Mouse (Mus musculus) midbrain, embryonic 13.5 days (tissue): ENCODE results near the gene Dnah6. TPM values are rescaled to one million over a fixed set of nuclear protein-coding genes. Genes with fewer than 3 reads are reported as not detected.
A peak's percentile ranks its signal among the peaks of the same experiment; 100 is the strongest.

ENCODE experiments used
- ATAC-seq: fragments of 200-750 bp; cut with Nextera tagmentation; 2 replicates; pipeline ENCODE4 v1.8.0; 2017; ENCODE audit warnings: mild to moderate bottlenecking, moderate TSS enrichment, moderate library complexity
- H3K27ac ChIP-seq: fragments of 300-500 bp; sonication (generic); 2 replicates; pipeline ENCODE4 v1.5.1; 2015; ENCODE audit warnings: inconsistent platforms, mild to moderate bottlenecking, moderate library complexity
- H3K27me3 ChIP-seq: fragments of 300-500 bp; sonication (generic); 2 replicates; pipeline ENCODE4 v1.6.1; 2015; ENCODE audit warnings: mild to moderate bottlenecking, inconsistent platforms
- H3K36me3 ChIP-seq: fragments of 300-500 bp; sonication (generic); 2 replicates; pipeline ENCODE4 v1.6.1; 2015; ENCODE audit warnings: mild to moderate bottlenecking, inconsistent platforms
- H3K4me1 ChIP-seq: fragments of 300-500 bp; sonication (generic); replicated peaks from 2 replicates; pipeline ENCODE4 v1.6.1; 2015; ENCODE audit warnings: inconsistent platforms
- H3K4me2 ChIP-seq: fragments of 300-500 bp; sonication (generic); replicated peaks from 2 replicates; pipeline ENCODE4 v1.6.1; 2015; ENCODE audit warnings: moderate library complexity, mild to moderate bottlenecking, inconsistent platforms
- H3K4me3 ChIP-seq: fragments of 300-500 bp; sonication (generic); replicated peaks from 2 replicates; pipeline ENCODE4 v1.5.1; 2015; ENCODE audit warnings: mild to moderate bottlenecking, inconsistent platforms
- H3K9ac ChIP-seq: fragments of 300-500 bp; sonication (generic); replicated peaks from 2 replicates; pipeline ENCODE4 v1.6.1; 2015; ENCODE audit warnings: mild to moderate bottlenecking, inconsistent platforms
- H3K9me3 ChIP-seq: fragments of 300-500 bp; sonication (generic); 2 replicates; pipeline ENCODE4 v1.6.1; 2016; ENCODE audit warnings: mild to moderate bottlenecking, inconsistent platforms
- WGBS: fragments of 180-500 bp; shearing (Covaris S2); methylation state at CpG from one replicate; pipeline ENCODE4 v1.1.7; 2015; 5-methylcytosine and 5-hydroxymethylcytosine counted together
- polyA plus RNA-seq: library from polyadenylated mRNA; unstranded; fragments of >200 nt; fragmentation: Nextera tagmentation; extraction: Ambion mirVana; gene quantifications from 2 replicates; pipeline ENCODE4 v1.2.1, GENCODE M21; 2015

The Dnah6 gene
- polyA plus RNA-seq, 1 experiment from 2014 or later, result 0.17 TPM

DNA sequence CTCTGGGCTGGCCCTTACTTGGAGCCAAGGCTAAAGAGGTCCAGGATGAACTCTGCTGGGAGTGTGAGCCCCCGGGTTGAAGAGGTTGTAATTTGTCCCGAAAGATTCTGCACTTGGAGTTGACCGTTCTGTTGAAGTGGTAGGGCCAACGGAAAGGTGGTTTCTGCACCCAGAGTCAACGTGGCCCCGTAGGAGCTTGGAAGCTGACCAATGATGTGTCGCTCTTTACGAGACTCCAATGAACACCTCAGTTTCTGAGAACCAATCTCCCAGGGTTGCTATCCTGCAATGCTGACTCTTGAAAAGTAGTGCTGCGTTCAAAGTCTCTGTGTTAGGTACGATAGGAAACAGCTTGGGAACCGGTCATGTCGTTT is 27.6 kb upstream of the Dnah6 start:
- Histone ChIP-seq H3K9me3 (no peaks in the 10 kb centered on the region), H3K9ac (peak overlapping the region; percentile 83), H3K4me3 (peak overlapping the region; percentile 71), H3K27me3 (no peaks in the 10 kb centered on the region), H3K4me2 (peak overlapping the region; percentile 81), H3K27ac (no peak overlapping the region), H3K4me1 (peaks cover 14% of the 10 kb centered on the region), H3K36me3 (no peaks in the 10 kb centered on the region)
- ATAC-seq, result peak; percentile 0; the same call in 1 of the 2 replicates
- WGBS, result 11% methylated on average over 12 of the region's 12 CpGs

DNA sequence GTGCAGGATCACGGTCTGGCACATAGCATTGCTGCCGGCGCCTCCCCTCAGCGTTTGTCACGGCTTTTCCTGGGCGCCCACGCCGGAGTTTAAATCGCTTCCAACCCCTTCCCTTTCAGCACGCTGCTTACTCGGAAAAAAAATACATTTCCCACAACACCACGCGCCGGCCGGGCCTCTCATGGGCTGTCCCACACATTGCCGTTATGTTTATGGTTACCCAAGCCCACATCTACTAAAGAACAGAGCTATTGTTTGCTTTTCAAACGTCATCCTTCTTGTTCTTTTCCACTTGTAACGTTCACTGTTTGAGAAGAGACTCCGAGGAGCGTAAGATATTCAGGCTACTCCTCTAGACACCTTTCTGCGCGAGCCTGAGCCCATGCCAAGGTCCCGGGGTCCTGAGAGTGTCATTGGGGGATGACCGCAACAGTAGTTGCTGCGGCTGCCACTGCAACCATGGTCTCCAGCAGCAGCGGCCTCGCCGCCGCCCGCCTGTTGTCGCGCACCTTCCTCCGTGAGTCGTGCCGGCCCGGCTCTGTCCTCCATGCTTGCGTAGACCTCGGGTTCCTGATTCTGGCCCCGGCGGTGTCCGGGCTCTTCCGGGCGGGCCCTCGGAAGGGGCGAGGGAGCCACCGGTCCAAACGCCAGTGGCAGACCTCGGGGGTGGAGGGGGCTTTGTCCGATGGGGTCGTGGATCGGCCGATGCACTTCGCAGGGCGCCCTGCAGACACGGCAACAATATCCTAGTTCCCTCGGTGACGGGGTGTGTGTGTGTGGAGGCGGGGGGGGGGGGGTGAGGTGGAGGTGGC is 27.0 kb upstream of the Dnah6 start, which contains the start of gene Suclg1:
TSS of gene Suclg1 (plus strand) at position 146 of the 812 bp plus-strand sequence.
- peak within 1 kb of the TSS; percentile 81 for H3K4me2 ChIP-seq
- H3K36me3 ChIP-seq, result no peaks in the 10 kb centered on the region
- WGBS, result under 1% methylated on average over 57 of the region's 58 CpGs
- H3K9ac ChIP-seq, result peak within 1 kb of the TSS; percentile 83
- ATAC-seq, result peak; percentile 98
- peak within 1 kb of the TSS; percentile 71 for H3K4me3 ChIP-seq
- H3K4me1 ChIP-seq, result peaks cover 14% of the 10 kb centered on the region
- no peaks in the 10 kb centered on the region for H3K27me3 ChIP-seq
- no peaks in the 10 kb centered on the region for H3K9me3 ChIP-seq
- H3K27ac ChIP-seq, result peak within 1 kb of the TSS; percentile 78

DNA sequence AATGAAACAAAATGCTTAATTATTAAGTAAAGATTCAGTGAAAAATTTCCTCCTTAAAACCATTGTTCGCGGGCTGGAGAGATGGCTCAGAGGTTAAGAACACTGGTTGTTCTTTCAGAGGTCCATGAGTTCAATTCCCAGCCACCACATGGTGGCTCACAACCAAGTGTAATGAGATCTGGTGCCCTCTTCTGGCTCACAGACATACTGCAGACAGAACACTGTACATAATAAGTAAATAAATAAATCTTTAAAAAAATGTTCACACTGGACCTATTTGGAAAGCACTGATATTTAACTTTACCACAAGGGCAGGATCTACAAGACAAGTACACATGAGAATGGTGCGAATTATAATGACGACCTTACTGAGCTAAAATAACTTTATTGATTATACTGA is 26.0 kb upstream of the Dnah6 start:
- Histone ChIP-seq H3K27me3 (no peaks in the 10 kb centered on the region), H3K4me1 (peaks cover 14% of the 10 kb centered on the region), H3K27ac (no peak overlapping the region), H3K4me2 (peak overlapping the region; percentile 81), H3K9me3 (no peaks in the 10 kb centered on the region), H3K9ac (no peak overlapping the region), H3K36me3 (no peaks in the 10 kb centered on the region), H3K4me3 (peak overlapping the region; percentile 71)
- WGBS, result 50% methylated on average over 4 of the region's 4 CpGs
- no peak for ATAC-seq

DNA sequence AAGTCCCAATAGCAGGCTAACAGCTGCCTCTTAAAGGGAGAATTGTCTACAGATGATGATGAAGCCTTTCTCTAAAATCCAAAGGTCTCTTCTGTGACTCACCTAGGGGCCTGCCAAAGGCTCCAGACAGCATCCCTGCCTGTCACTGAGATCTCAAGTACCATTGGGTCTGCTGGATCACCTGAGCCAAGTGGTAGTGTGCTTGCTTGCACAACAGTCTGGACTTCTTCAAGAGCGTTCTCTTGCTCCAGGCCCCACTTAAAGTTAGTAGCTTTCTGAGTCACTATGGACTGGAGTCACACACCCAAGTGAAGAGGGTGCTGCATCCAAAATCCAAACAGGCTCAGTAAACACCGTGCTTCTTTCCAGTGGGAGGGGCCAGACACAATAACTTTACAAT is 25.4 kb upstream of the Dnah6 start:
- Histone ChIP-seq H3K27me3 (no peaks in the 10 kb centered on the region), H3K4me3 (no peak overlapping the region), H3K27ac (no peak overlapping the region), H3K36me3 (no peaks in the 10 kb centered on the region), H3K4me1 (peaks cover 14% of the 10 kb centered on the region), H3K9me3 (no peaks in the 10 kb centered on the region), H3K9ac (no peak overlapping the region), H3K4me2 (no peak overlapping the region)
- WGBS, result 79% methylated on average over 2 of the region's 2 CpGs
- no peak for ATAC-seq

DNA sequence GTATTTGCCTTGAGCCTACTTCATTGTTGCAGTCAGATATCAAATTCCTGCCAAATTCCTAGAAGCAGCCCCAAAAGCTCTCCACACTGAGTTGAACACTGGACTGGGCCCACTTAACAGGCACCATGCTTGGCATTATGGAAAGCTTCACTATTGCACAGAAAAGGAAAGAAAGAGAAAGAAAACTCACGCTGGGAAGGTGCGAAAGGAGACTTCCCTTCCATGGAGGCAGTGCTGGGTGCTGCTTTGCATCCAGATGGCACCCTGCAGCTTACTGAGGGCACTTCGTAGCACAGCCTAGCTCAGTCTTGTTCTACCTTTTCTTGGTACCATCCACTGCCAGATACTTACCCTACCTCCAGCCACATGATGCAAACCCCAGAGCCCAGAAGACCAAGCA is 14.2 kb upstream of the Dnah6 start:
- Histone ChIP-seq H3K36me3 (no peaks in the 10 kb centered on the region), H3K4me3 (no peak overlapping the region), H3K27me3 (no peaks in the 10 kb centered on the region), H3K27ac (no peak overlapping the region), H3K9me3 (no peaks in the 10 kb centered on the region), H3K9ac (no peak overlapping the region), H3K4me2 (no peak overlapping the region), H3K4me1 (no peaks in the 10 kb centered on the region)
- ATAC-seq, result no peak
- 76% methylated on average over 3 of the region's 3 CpGs for WGBS

DNA sequence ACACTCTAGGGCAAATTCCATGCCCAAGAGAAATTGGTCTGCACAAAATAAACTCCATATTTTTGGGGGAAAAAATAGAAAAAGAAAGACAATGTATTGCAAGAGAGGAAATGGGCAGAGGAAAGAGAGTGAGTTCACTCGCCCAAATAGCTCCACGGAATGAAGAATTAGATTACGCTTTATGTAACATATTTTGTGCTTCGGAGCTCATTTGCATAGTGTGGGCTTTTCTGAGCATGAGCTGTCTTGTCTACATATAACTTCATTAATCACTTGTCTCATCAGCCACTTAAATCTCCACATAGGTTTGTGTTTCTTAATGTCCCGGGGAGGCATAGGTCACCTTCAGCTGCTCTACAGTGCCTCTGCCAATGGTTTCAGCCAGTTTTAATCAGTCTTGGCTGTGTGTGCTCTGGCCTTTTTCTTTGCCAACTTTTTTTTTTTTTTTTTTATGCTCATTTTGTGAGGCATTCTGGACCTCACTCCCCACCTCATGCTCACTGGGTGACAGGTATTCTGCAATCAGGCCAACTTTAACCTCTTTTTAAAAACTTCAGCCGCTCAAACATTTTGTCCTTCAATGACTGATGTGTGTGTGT is 12.9 kb upstream of the Dnah6 start:
- no peaks in the 10 kb centered on the region for H3K9me3 ChIP-seq
- H3K36me3 ChIP-seq, result no peaks in the 10 kb centered on the region
- H3K4me2 ChIP-seq, result no peak overlapping the region
- no peak for ATAC-seq
- H3K27me3 ChIP-seq, result no peaks in the 10 kb centered on the region
- no peaks in the 10 kb centered on the region for H3K4me1 ChIP-seq
- H3K27ac ChIP-seq, result no peak overlapping the region
- 92% methylated on average over 6 of the region's 6 CpGs for WGBS
- H3K9ac ChIP-seq, result no peak overlapping the region
- no peak overlapping the region for H3K4me3 ChIP-seq

DNA sequence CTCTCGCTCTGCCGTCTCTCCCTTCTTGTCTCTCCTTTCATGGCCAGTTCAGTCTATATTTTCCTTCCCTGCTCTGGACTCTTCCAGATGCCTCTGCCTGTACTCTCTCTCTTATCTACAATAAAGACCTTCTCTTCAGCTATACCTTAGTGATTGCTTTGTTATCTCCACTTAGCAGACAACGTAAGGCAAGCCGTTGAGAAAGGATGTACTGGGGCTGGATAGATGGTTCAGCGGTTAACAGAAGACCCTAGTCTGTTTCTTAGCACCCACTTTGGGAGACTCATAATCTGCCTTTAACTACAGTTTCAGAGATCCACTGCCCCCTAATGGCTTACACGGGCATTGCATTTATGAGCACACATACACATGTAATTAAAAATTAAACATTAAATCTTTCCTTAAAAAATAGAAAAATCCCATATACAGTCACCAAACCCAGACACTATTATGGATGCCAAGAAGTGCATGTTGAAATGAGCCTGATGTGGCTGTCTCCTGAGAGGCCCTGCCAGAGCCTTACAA is 11.8 kb upstream of the Dnah6 start:
- H3K27me3 ChIP-seq, result no peaks in the 10 kb centered on the region
- no peak for ATAC-seq
- WGBS, result 92% methylated on average over 6 of the region's 6 CpGs

DNA sequence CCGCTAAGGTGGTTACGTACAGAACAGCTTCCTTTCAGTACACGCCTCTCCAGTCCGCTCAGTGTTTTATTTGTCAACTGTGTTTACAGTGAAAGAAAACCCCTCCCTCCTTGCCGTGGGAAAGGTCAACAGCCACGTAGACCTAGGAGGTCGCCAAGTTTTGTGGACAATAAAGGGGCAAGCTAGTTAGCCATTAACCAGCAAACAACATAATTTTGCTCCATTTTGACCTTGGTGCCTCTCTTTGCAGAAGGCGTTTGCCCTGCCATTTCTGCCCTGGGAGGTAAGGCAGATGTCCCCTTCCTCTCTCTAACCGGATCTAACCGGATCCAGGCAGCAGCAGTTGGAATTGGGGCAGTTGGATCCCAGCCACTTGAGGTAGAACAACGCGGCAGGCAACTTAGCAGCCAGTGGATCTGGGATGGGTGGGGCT is 10.7 kb upstream of the Dnah6 start:
- Histone ChIP-seq H3K9ac (no peak overlapping the region), H3K4me2 (no peak overlapping the region), H3K9me3 (no peaks in the 10 kb centered on the region), H3K27ac (no peak overlapping the region), H3K27me3 (no peaks in the 10 kb centered on the region), H3K4me3 (no peak overlapping the region), H3K4me1 (no peaks in the 10 kb centered on the region), H3K36me3 (no peaks in the 10 kb centered on the region)
- WGBS, result 89% methylated on average over 12 of the region's 12 CpGs
- no peak for ATAC-seq

More for the DNA sequence above, 11.8 kb upstream of the Dnah6 start:
- no peak overlapping the region for H3K27ac ChIP-seq
- H3K4me2 ChIP-seq, result no peak overlapping the region
- no peaks in the 10 kb centered on the region for H3K4me1 ChIP-seq
- H3K36me3 ChIP-seq, result no peaks in the 10 kb centered on the region
- no peak overlapping the region for H3K9ac ChIP-seq
- H3K9me3 ChIP-seq, result no peaks in the 10 kb centered on the region
- H3K4me3 ChIP-seq, result no peak overlapping the region

DNA sequence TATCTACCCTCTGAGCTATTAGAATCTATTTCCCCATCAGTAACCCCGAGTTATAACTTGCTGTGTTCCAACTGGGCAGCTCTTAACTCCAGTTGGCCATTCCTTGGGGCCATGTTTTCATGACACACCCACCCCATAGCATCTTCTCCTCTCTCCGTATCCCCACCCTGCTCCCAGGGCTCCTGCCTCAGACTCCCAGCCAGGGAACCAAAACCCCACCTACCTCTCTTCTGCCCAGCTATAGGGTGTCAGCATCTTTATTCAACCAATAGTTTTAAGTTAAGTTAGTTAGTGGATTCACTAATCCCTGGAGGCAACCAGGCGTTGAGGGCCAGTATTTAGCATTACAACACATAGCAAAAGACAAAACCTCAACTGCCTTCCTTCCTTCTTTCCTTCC is 7.4 kb upstream of the Dnah6 start:
- Histone ChIP-seq H3K36me3 (no peaks in the 10 kb centered on the region), H3K4me1 (no peaks in the 10 kb centered on the region), H3K4me3 (no peak overlapping the region), H3K27me3 (no peaks in the 10 kb centered on the region), H3K4me2 (no peak overlapping the region), H3K9me3 (no peaks in the 10 kb centered on the region), H3K27ac (no peak overlapping the region), H3K9ac (no peak overlapping the region)
- WGBS, result 63% methylated on average over 3 of the region's 3 CpGs
- ATAC-seq, result no peak

DNA sequence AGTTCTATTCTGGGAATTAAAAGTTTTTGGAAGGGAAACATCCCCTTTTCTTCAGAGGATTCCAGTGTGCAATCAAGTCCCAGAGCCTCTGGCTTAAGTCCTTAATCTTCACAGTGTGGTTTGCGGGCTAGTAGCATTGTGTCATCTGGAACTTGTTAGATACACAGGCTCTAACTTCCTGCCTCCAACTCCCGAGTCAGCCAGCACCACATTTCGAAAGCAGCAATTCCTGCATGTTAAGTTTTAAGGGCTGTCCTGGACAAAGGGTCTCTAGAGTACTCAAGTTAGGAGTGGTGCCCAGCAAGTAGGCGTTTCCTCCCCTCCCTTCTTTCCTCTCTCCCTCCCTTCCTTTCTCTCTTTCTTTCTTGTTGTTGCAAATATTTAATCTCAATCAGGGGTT is 7.0 kb upstream of the Dnah6 start:
- Histone ChIP-seq H3K4me1 (no peaks in the 10 kb centered on the region), H3K4me2 (no peak overlapping the region), H3K4me3 (no peak overlapping the region), H3K27ac (no peak overlapping the region), H3K9ac (no peak overlapping the region), H3K36me3 (no peaks in the 10 kb centered on the region), H3K9me3 (no peaks in the 10 kb centered on the region), H3K27me3 (no peaks in the 10 kb centered on the region)
- no peak for ATAC-seq
- 73% methylated on average over 4 of the region's 4 CpGs for WGBS

DNA sequence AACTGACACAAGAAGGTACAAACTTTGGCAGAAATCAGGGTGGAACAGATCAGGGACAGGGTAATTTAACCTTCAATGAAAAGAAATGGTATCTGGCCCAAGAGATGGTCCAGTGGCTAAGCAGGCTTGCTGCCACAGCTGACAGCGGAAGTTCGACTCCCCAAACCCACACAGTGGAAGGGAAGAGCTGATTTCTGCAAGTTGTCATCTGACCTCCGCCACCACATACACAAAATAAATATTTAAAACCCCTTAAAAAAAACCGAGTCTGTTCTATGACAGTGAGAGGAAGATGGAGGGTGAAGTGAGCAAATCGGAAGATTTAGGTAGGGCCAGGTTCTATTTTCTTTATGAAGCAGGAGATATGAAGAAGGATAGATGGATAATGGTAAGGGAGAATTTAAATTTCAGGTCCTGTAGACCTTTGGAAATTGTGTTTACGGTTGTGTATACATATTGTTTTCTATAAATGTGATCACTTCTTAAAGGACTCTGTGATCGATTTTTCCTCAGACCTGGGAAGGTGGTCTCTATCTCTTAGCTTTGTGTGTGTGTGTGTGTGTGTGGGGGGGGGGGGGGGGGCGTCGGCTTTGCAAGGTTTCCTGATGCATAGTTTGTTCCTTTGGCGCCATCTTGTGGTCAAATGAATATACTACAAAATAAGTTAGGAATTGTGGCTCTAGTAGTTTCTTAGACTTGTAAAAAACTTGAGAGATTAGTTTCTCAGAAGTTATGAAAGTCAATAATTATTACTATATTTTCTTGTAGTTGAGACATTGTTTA is 6.1 kb upstream of the Dnah6 start:
- 46% methylated on average over 10 of the region's 10 CpGs for WGBS
- no peak for ATAC-seq
- H3K36me3 ChIP-seq, result no peaks in the 10 kb centered on the region
- no peaks in the 10 kb centered on the region for H3K9me3 ChIP-seq
- no peak overlapping the region for H3K9ac ChIP-seq
- no peak overlapping the region for H3K4me3 ChIP-seq
- H3K4me1 ChIP-seq, result peaks cover 3% of the 10 kb centered on the region
- H3K27me3 ChIP-seq, result no peaks in the 10 kb centered on the region
- no peak overlapping the region for H3K4me2 ChIP-seq
- no peak overlapping the region for H3K27ac ChIP-seq
